In the genomic region with DNA sequence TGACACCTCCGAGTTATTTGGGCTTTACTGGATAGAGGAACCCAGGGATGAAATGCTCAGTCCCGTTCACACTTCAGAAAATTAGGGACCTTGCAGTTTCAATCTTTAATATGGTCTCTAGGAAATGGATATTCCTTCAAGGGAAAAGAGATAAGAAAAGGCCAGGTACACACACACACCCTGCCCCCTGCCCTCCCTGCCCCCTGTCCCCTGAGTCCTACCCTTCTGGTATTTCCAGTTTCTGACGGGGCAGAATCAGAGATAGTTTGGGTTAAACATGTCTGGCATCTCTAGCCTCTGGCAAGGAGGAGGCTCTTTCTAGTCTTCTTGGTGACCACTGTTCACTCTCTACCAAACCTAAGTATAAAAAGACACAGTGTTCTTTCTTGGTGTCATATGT, we compare ENCODE assay signal across 30 mouse cellular contexts. TPM values are rescaled to one million over a fixed set of nuclear protein-coding genes. Genes with fewer than 3 reads are reported as not detected.
DNase-seq lines count a peak whose midpoint lies in the region; ATAC-seq lines count a peak whose summit lies in the region.
"Had no signal": no experiment of that assay in that cellular context is flagged by ENCODE, and none has a peak within 500 bp of the region (broad histone marks: within the 10 kb centered on the region; RNA-seq: fewer than 3 reads in every experiment).

No protein-coding gene starts in this region.

- no peaks in the 10 kb centered on the region for H3K36me3 ChIP-seq in midbrain, embryonic 11.5 days (ENCODE audit: control insufficient read depth, insufficient read depth, low read length)
- H3K36me3 ChIP-seq in midbrain, embryonic 14.5 days (ENCODE audit: control insufficient read depth, insufficient read depth, low read length) = no peaks in the 10 kb centered on the region
- H3K36me3 ChIP-seq: embryonic facial prominence, embryonic 13.5 days; embryonic facial prominence, embryonic 15.5 days; forebrain, embryonic 10.5 days; forebrain, embryonic 12.5 days; G1E had no signal

- H3K9me3 ChIP-seq in midbrain, embryonic 11.5 days (ENCODE audit: control insufficient read depth, low read length) = no peaks in the 10 kb centered on the region
- H3K9me3 ChIP-seq in midbrain, embryonic 14.5 days (ENCODE audit: control insufficient read depth, low read length) = no peaks in the 10 kb centered on the region
- H3K9me3 ChIP-seq: embryonic facial prominence, embryonic 13.5 days; embryonic facial prominence, embryonic 15.5 days; forebrain, embryonic 10.5 days; forebrain, embryonic 12.5 days; G1E had no signal

- peak; percentile 25 for DNase-seq in heart, adult 11 months
- no peak for DNase-seq in heart, adult 18-20 months
- peak; percentile 72 for DNase-seq in midbrain, embryonic 11.5 days (ENCODE audit: low spot score, missing footprints)
- DNase-seq in midbrain, embryonic 14.5 days = no peak
- DNase-seq in lung, adult 18-20 months = no peak
- DNase-seq: adrenal gland, adult 8-10 months; adrenal gland, postnatal 14 days; adrenal gland, postnatal 36 days; B cell, adult 2 months; cerebellum, adult 11-12 months; cerebellum, adult 8-10 months; cerebellum, adult 9-11 months; cerebellum, postnatal 14 days; cerebellum, postnatal 36 days; embryo, embryonic 11 days had no signal

- 78% methylated on average over 3 of the region's 3 CpGs for WGBS in midbrain, embryonic 11.5 days
- 80% methylated on average over 3 of the region's 3 CpGs for WGBS in midbrain, embryonic 14.5 days

- ATAC-seq in midbrain, embryonic 11.5 days (ENCODE audit: low FRiP score) = no peak
- no peak for ATAC-seq in midbrain, embryonic 14.5 days (ENCODE audit: low FRiP score, low TSS enrichment)
- ATAC-seq: forebrain, embryonic 14.5 days; forebrain, embryonic 16.5 days; Patski had no signal

- no peaks in the 10 kb centered on the region for H3K4me1 ChIP-seq in midbrain, embryonic 11.5 days (ENCODE audit: control insufficient read depth, insufficient read depth, low read length)
- H3K4me1 ChIP-seq in midbrain, embryonic 14.5 days (ENCODE audit: control insufficient read depth, insufficient read depth, low read length) = no peaks in the 10 kb centered on the region
- H3K4me1 ChIP-seq: forebrain, embryonic 10.5 days; forebrain, embryonic 12.5 days had no signal

- H3K9ac ChIP-seq in midbrain, embryonic 11.5 days (ENCODE audit: low read length) = no peak overlapping the region
- H3K9ac ChIP-seq in midbrain, embryonic 14.5 days (replicated peaks; ENCODE audit: low read length) = no peak overlapping the region
- H3K9ac ChIP-seq: embryonic facial prominence, embryonic 13.5 days; embryonic facial prominence, embryonic 15.5 days; forebrain, embryonic 12.5 days had no signal

- no peak overlapping the region for H3K4me2 ChIP-seq in midbrain, embryonic 11.5 days
- no peak overlapping the region for H3K4me2 ChIP-seq in midbrain, embryonic 14.5 days (ENCODE audit: low read length)
- H3K4me2 ChIP-seq: embryonic facial prominence, embryonic 13.5 days; embryonic facial prominence, embryonic 15.5 days; forebrain, embryonic 12.5 days had no signal

- H3K27me3 ChIP-seq in midbrain, embryonic 11.5 days (ENCODE audit: control insufficient read depth, insufficient read depth, low read length) = no peaks in the 10 kb centered on the region
- H3K27me3 ChIP-seq in midbrain, embryonic 14.5 days (ENCODE audit: control insufficient read depth, insufficient read depth, low read length) = no peaks in the 10 kb centered on the region
- H3K27me3 ChIP-seq: CH12.LX; embryonic facial prominence, embryonic 13.5 days; embryonic facial prominence, embryonic 15.5 days; Patski had no signal

- H3K27ac ChIP-seq in midbrain, embryonic 11.5 days (ENCODE audit: low read depth, low read length) = no peak overlapping the region
- no peak overlapping the region for H3K27ac ChIP-seq in midbrain, embryonic 14.5 days (replicated peaks; ENCODE audit: low read depth, low read length)
- H3K27ac ChIP-seq: embryonic facial prominence, embryonic 13.5 days; embryonic facial prominence, embryonic 15.5 days; forebrain, embryonic 10.5 days; forebrain, embryonic 12.5 days had no signal

- no peak overlapping the region for H3K4me3 ChIP-seq in midbrain, embryonic 11.5 days (ENCODE audit: low read depth, low read length)
- H3K4me3 ChIP-seq in midbrain, embryonic 14.5 days (replicated peaks; ENCODE audit: low read depth, low read length) = no peak overlapping the region
- H3K4me3 ChIP-seq: embryonic facial prominence, embryonic 13.5 days; embryonic facial prominence, embryonic 15.5 days; erythroblast, embryonic 14.5 days; forebrain, embryonic 10.5 days; forebrain, embryonic 12.5 days had no signal

RNA-seq across cellular contexts. Expression of a gene that starts 49.9 kb away (rescaled TPM):
- total RNA-seq in heart, adult 18-20 months (2021) = not detected
- polyA plus RNA-seq in midbrain, embryonic 11.5 days (2014; fragmentation: Nextera tagmentation; extraction: Ambion mirVana) = not detected in 2 replicates
- not detected in 2 replicates for polyA plus RNA-seq in midbrain, embryonic 14.5 days (2014; fragmentation: Nextera tagmentation; extraction: Ambion mirVana)
- total RNA-seq: adrenal gland, adult 18-20 months; adrenal gland, adult 8-10 months; adrenal gland, postnatal 14 days; adrenal gland, postnatal 36 days; CH12.LX; common myeloid progenitor, adult 5-6 weeks; G1E had no signal
- polyA plus RNA-seq: activated CD4-positive, CD25-positive, alpha-beta regulatory T cell, adult 4 months; CD4-positive, CD25-positive, alpha-beta regulatory T cell, adult 4 months; embryonic facial prominence, embryonic 11.5 days; embryonic facial prominence, embryonic 13.5 days; embryonic facial prominence, embryonic 15.5 days; erythroblast, embryonic 14.5 days; forebrain, embryonic 10.5 days; forebrain, embryonic 12.5 days; forebrain, embryonic 14.5 days; forebrain, embryonic 16.5 days; G1E; Patski had no signal

Comparison
In these comparisons a context has a peak if more than half of its experiments do, and no peak if none do; other contexts are left out.
1. DNase-seq: peak in heart, adult 11 months (single experiment) and midbrain, embryonic 11.5 days (single experiment); none in heart, adult 18-20 months (0 of 2), midbrain, embryonic 14.5 days (single experiment) and lung, adult 18-20 months (0 of 2).